Mouse (Mus musculus) ovary, adult 18-20 months (tissue): ENCODE results near the gene Esr1.
A peak's percentile ranks its signal among the peaks of the same experiment; 100 is the strongest.
"Not testable (repeated sequence)": the region's sequence is repeated elsewhere in the genome, so short reads cannot be mapped to it uniquely, and the experiment has no call there.

Source experiments
- DNase-seq: peaks from one replicate; pipeline ENCODE4 v3.0.0; 2022; ENCODE audit warnings: low spot score, mixed read lengths

Gene Esr1

GRCm38 (mm10) chr10:4611386-4612155 lies at the start of gene Esr1:
Esr1 (plus strand) TSS chr10:4611593.
- DNase-seq, result peak; percentile 38

- no peak for DNase-seq
Measured at GRCm38 (mm10) chr10:4565148-4565547, 46.2 kb upstream of the Esr1 start.

DNA sequence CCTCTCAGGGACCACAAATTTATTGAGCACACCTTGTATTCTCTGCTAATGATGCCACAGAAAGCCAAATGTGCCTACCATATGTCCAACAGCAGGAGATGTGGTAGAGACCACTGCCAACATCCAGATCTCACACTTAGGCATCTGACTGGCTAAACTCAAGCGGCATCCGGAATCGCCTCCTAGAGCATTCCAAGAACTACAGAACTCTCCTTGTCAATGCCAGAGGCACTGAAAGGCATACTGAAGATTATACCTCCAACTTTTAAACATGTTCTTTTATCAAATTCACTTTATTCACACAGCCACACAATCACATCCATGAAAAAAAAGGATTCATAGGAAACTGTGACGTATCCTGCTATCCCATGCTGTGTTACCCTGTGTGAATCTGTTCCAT lies 40.6 kb upstream of the Esr1 start:
- DNase-seq, result no peak

DNA sequence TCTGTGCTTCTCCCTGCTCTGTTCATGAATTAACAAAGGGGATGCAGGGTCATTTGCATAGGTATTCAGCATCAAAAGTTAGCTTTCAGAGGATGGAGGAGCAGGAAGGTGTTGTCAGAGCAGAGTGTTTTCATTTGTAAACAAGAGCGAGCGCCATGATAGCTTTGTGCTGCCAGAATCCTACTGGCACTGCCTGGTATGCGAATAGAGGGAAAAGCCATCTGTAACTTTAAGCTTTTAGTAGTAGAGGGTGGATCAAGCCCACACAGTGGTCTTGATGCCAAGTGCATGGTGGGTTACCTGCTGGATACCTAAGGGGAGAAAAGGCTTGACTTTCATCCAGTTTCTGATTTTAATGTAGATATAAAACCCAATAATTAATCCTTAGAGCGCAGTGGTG lies 40.1 kb upstream of the Esr1 start:
- no peak for DNase-seq

- DNase-seq, result no peak
Measured at GRCm38 (mm10) chr10:4581905-4582304, 29.5 kb upstream of the Esr1 start.

DNA sequence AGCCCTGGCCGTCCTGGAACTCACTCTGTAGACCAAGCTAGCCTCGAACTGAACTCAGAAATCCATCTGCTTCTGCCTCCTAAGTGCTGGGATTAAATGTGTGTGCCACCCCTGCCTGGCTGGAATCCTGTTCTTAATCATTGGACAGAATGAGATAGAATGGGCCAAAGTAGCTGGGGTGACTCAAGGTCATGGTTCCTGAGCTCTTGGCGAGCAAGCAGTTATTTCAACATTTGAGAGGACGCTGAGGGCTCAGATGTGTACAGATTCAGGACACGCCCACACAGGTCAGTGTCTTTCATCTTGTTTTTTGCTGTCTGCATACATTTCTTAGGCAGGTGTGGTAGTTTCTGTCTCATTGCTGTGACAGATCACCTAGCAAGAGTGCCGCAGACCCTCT lies 24.7 kb upstream of the Esr1 start:
- DNase-seq, result peak; percentile 23

- no peak for DNase-seq
Measured at GRCm38 (mm10) chr10:4589576-4589975, 21.8 kb upstream of the Esr1 start.

DNA sequence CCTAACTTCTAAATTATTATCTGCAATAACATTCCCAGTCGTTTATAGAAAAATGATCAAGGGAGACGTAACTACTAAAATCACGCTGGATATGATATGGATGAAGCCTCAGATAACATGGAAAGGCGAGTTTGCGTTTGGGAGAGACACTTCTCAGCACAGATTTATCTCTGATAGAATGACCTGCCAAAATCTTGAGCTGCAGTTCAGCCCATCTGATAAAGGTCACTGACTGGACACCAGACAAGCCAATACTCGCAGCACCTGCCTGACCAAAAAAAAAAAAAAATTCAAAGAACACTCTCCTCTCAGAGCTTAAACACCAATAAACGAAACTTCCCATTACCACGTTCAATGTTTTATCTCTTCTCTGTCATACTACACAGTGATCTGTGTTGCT lies 20.4 kb upstream of the Esr1 start:
- DNase-seq, result no peak

- no peak for DNase-seq
Measured at GRCm38 (mm10) chr10:4593828-4594227, 17.6 kb upstream of the Esr1 start.

- DNase-seq, result no peak
Measured at GRCm38 (mm10) chr10:4597211-4597610, 14.2 kb upstream of the Esr1 start.

- peak; percentile 60 for DNase-seq
Measured at GRCm38 (mm10) chr10:4598244-4598842, 13.1 kb upstream of the Esr1 start.

GRCm38 (mm10) chr10:4598916-4599315 lies 12.5 kb upstream of the Esr1 start:
- no peak for DNase-seq

- DNase-seq, result no peak
Measured at GRCm38 (mm10) chr10:4599591-4599990, 11.8 kb upstream of the Esr1 start.

DNA sequence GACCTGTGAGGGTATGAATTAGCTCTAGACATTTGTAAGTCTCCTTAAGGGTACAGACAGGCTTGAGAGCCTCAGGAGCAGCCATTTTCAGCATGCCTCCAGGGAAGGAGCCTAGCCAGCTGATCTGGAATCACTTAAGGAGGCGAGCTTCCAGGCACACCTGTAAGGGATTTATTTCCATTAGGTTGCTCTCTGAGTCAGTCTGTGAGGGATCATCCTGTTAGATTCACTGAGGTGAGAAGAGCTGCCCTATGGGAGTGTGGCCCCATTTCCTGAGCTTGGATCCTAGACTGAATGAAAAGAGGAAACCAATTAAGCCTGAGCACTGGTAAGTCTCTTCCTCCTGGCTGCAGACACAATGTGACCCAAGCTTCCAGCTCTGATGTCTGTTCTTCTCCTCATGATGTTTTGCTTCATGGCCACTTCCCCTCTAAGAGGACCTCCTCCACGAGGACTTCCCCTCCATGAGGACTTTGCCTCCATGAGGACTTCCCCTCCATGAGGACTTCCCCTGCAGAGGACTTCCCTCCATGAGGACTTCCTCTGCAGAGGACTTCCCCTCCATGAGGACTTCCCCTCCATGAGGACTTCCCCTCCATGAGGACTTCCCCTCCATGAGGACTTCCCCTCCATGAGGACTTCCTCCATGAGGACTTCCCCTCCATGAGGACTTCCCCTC lies 10.5 kb upstream of the Esr1 start:
- DNase-seq, result no peak

GRCm38 (mm10) chr10:4601612-4602011 lies 9.8 kb upstream of the Esr1 start:
- not testable (repeated sequence) for DNase-seq

DNA sequence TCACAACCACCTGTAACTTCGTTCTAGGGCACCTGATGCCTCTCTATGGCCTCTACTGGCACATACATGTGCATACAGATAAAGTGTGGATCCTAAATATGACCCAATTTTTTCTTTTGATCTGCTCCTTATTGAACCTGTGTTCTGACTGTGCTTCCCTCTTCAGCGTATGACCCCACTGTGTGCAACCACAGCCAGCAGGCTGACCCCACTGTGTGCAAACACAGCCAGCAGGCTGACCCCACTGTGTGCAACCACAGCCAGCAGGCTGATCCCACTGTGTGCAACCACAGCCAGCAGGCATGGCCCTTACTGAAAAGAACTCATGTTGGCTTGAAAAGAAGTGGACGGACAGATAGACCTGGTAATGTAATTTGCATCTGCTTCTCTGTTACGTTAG lies 8.9 kb upstream of the Esr1 start:
- no peak for DNase-seq

- DNase-seq, result no peak
Measured at GRCm38 (mm10) chr10:4604527-4605209, 6.7 kb upstream of the Esr1 start.

DNA sequence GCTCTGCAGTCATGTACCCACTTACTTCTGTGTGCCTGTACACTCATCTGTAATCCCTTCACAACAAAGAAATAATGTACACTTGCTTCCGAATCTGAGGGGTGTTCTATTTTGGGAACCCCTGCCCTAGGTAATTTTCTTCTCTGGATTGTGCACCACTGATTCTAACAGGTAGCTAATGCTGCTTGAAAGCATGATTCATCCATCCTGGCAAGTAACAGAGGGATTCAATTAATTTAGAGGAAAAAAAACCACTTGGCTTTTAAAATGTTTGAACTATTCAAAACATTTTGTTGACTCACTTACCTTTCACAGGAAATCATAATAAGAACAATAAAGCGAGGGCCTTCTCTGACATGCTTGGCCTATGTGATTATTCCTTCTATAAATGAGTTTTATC lies 1.2 kb upstream of the Esr1 start:
- no peak for DNase-seq

- DNase-seq, result no peak
Measured at GRCm38 (mm10) chr10:4612313-4613036, 1.1 kb downstream of the Esr1 start.

GRCm38 (mm10) chr10:4618026-4618425 lies 6.6 kb downstream of the Esr1 start:
- DNase-seq, result no peak

DNA sequence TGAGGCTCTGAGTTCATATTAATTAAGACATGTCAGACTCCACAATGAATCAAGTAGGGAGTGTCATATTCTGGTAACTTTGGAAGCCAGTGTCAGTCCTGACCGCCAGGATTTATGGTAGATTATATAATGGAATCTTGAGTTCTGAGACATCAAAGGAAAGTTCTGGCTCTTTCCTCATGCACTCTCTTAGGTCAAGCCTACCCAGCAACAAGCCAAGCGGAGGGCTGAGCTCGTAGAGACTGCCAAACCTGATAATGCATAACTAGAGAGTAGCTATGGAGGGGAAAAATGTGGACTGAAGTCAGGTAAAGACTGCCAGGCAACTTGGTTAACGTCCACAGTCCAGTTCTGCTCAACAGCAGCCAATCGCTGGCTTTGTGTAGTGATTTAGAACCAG lies 7.3 kb downstream of the Esr1 start:
- DNase-seq, result peak; percentile 51

GRCm38 (mm10) chr10:4619426-4619825 lies 8.0 kb downstream of the Esr1 start:
- DNase-seq, result not testable (repeated sequence)
